Mouse (Mus musculus) myocyte (in vitro differentiated cells): ENCODE data around the gene Celsr3. TPM values are rescaled to one million over a fixed set of nuclear protein-coding genes. Genes with fewer than 3 reads are reported as not detected.

Experiments
- H3K27me3 ChIP-seq: one replicate; pipeline ENCODE4 v1.6.1; 2011; ENCODE audit not compliant: control insufficient read depth, insufficient read depth, insufficient read length
- H3K36me3 ChIP-seq: one replicate; pipeline ENCODE4 v1.6.1; 2011; ENCODE audit not compliant: control insufficient read depth, insufficient read depth
- H3K4me2 ChIP-seq: one replicate; pipeline ENCODE4 v1.6.1; 2011; ENCODE audit warnings: low read depth, control low read depth
- H3K4me3 ChIP-seq: one replicate; pipeline ENCODE4 v1.5.1; 2011; ENCODE audit warnings: mild to moderate bottlenecking, control low read depth, moderate library complexity
- H3K79me2 ChIP-seq: one replicate; pipeline ENCODE4 v1.6.1; 2011; ENCODE audit not compliant: control insufficient read depth, insufficient read depth
- H3ac ChIP-seq: one replicate; pipeline ENCODE4 v1.6.1; 2011; ENCODE audit not compliant: control insufficient read depth, insufficient read length
- CEBPB ChIP-seq: IDR thresholded peaks from 2 replicates; pipeline ENCODE4 v1.6.1; 2011; ENCODE audit warnings: mild to moderate bottlenecking, moderate library complexity; ENCODE audit not compliant: poor library complexity, insufficient read depth, severe bottlenecking
- E2F4 ChIP-seq: IDR thresholded peaks from one replicate; pipeline ENCODE4 v1.6.1; 2011; ENCODE audit warnings: mild to moderate bottlenecking, control low read depth, moderate library complexity; ENCODE audit not compliant: insufficient read depth
- MAX ChIP-seq: IDR thresholded peaks from one replicate; pipeline ENCODE4 v1.6.1; 2011; ENCODE audit warnings: low read depth, mild to moderate bottlenecking, control low read depth
- MYOD1 ChIP-seq, 3 experiments: IDR thresholded peaks; one replicate each; pipeline ENCODE4 v1.6.1; 2011; ENCODE audit warnings: control low read depth in 2 of 3, low read depth in 2 of 3, mild to moderate bottlenecking in 2 of 3, moderate library complexity in 1 of 3; ENCODE audit not compliant: insufficient read length in 2 of 3, control insufficient read depth in 1 of 3
- MYOG ChIP-seq, 3 experiments: IDR thresholded peaks; one replicate each; pipeline ENCODE4 v1.6.1; 2011; ENCODE audit warnings: control low read depth in 2 of 3, low read depth in 2 of 3, mild to moderate bottlenecking in 2 of 3; ENCODE audit not compliant: insufficient read length in 2 of 3, control insufficient read depth in 1 of 3, insufficient read depth in 1 of 3
- POLR2A ChIP-seq: IDR thresholded peaks from one replicate; pipeline ENCODE4 v1.6.1; 2011; ENCODE audit warnings: low read depth, mild to moderate bottlenecking, control low read depth, moderate library complexity; ENCODE audit not compliant: insufficient read length
- POLR2AphosphoS2 ChIP-seq: IDR thresholded peaks from one replicate; pipeline ENCODE4 v1.6.1; 2011; ENCODE audit warnings: low read depth, control low read depth; ENCODE audit not compliant: insufficient read length
- REST ChIP-seq: IDR thresholded peaks from one replicate; pipeline ENCODE4 v1.6.1; 2011; ENCODE audit warnings: mild to moderate bottlenecking, control low read depth, moderate library complexity; ENCODE audit not compliant: insufficient read depth, insufficient read length
- SRF ChIP-seq: IDR thresholded peaks from one replicate; pipeline ENCODE4 v1.6.1; 2011; ENCODE audit warnings: low read depth; ENCODE audit not compliant: control insufficient read depth, insufficient read length
- TCF12 ChIP-seq: IDR thresholded peaks from one replicate; pipeline ENCODE4 v1.6.1; 2011; ENCODE audit warnings: mild to moderate bottlenecking, control low read depth; ENCODE audit not compliant: poor library complexity, insufficient read depth, severe bottlenecking
- TCF3 ChIP-seq: IDR thresholded peaks from one replicate; pipeline ENCODE4 v1.6.1; 2011; ENCODE audit warnings: low read depth, control low read depth; ENCODE audit not compliant: insufficient read length
- USF1 ChIP-seq: IDR thresholded peaks from one replicate; pipeline ENCODE4 v1.6.1; 2011; ENCODE audit warnings: low read depth, mild to moderate bottlenecking, control low read depth, moderate library complexity
- polyA plus RNA-seq: library from polyadenylated mRNA; unstranded; fragments of >200 nt; fragmentation: generic; extraction: Trizol; gene quantifications from one replicate; pipeline ENCODE4 v1.2.1, GENCODE M21; 2012; ENCODE audit warnings: missing spikeins

Gene Celsr3
- polyA plus RNA-seq, 1 experiment: 0.65 TPM

DNA sequence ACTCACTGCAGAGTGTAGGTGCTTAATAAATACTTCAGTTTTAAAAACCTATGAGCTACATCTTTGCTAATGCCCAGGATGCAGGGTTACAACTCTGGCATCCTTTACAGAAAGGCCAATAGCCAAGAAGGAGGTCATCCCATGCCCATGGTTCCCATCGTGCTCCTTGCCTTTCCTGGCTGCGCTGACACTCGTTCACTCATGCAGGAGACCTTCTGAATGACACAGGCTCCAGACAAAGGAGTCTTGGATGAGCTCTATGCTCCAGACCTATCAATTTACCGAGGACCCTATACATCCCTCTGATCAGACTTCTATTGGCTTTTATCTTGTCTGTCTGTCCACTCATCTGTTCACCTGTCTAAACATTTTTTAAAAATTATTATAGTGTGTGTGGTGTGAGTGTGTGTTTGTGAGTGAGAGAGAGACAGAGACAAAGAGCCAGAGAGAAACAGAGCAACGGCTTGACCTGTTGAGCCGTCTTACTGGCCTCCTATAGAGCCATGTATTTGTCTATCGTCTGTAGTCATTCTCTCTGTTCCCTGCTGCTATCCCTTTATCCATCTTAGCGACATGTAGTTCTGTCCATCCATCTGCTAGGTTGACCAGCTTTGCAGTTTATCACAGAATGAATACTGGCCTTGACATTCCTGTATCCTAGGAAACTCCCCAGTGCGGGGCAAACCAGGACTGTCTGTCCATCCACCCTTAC is 43.1 kb upstream of the Celsr3 start:
- Histone ChIP-seq H3K27me3 (no peaks in the 10 kb centered on the region), H3K4me2 (peak overlapping the region; percentile 91), H3ac (peak overlapping the region; percentile 82), H3K79me2 (peaks cover 43% of the 10 kb centered on the region), H3K4me3 (peak overlapping the region; percentile 95), H3K36me3 (peaks cover 10% of the 10 kb centered on the region)
- TF ChIP-seq REST (no peak), USF1 (no peak), MYOG (IDR thresholded peaks at IDR 0.05; ENCODE audit: control insufficient read depth in 1 of 3, insufficient read depth in 1 of 3, insufficient read length in 2 of 3, low read depth in 2 of 3) (no peak), CEBPB (no peak), MYOD1 (IDR thresholded peaks at IDR 0.05; ENCODE audit: control insufficient read depth in 1 of 3, insufficient read length in 2 of 3, low read depth in 2 of 3) (no peak), TCF12 (no peak), POLR2A (no peak)

DNA sequence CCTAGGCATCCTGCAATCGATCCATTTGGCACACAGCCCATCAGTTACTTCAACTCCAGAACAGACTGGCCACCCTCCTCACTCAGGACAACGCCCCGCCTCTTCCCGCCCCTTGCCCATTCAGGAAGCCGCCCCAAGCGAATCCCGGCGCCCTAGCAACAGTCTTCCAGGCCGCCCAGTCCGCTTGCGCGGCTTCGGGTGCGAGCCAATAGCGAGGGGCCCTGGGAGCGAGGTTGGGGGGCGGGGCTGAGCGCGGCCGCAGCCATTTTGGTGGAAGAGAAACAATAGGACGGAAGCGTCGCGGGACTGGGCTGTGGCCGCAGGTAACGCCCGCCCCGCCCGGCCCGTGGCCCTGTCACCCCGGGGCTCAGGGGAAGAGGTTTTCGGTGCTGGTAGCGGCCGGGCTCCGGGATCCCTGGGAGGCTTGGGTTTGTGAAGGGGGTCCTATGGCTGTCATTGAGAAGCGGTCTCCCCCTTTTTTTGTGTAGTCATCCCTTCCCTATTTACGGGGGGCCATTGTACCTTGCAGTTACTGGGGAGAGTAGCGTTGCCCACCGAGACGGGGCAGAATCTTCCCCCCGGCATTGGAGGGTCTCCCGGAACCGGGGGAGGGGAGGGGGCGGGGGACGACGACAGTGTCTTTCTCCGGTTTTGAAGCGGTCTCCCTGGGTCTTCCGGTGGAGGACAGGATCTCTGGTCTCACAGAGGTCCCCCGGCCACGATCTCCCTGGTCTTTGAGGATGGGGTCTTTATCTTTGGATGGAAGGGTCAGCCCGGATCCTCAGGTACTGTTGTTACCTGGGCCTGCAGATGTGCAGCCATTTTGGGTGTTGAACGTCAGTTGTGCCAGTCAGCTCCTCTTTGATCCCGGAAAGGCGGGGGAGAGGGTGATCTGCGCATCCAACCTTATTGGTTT is 42.3 kb upstream of the Celsr3 start, which contains the start of gene Ip6k2:
Gene Ip6k2 (plus strand): TSS at position 249 of the 916 bp plus-strand sequence.
- Histone ChIP-seq H3ac (peak within 1 kb of the TSS; percentile 82), H3K4me3 (peak within 1 kb of the TSS; percentile 95), H3K4me2 (peak within 1 kb of the TSS; percentile 91), H3K36me3 (peaks cover 12% of the 10 kb centered on the region), H3K79me2 (peaks cover 51% of the 10 kb centered on the region), H3K27me3 (no peaks in the 10 kb centered on the region)
- TF ChIP-seq POLR2A (peak; percentile 69), POLR2AphosphoS2 (peak; percentile 76), E2F4 (no peak)

DNA sequence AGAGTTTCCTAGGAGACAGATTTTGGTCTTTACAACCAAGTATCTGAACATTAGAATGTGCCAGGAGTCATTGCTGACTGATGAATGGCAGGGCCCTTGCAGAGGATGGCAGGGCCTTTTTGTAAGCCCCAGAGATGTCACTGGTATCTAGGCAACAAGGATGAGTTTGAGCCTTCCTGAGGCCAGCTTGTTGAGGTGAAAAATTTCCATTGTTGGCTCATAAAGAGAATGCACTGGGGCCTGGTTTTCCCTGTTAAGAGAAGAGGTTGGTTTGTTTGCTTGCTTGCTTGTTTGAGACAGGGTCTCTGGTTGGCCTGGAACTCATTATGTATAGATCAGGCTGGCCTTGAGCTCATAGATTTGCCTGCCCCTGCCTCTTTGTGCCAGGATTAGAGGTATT is 40.7 kb upstream of the Celsr3 start:
- Histone ChIP-seq H3K36me3 (peaks cover 12% of the 10 kb centered on the region), H3K79me2 (peaks cover 68% of the 10 kb centered on the region), H3K4me2 (peak overlapping the region; percentile 87), H3ac (no peak overlapping the region), H3K4me3 (peak overlapping the region; percentile 95), H3K27me3 (no peaks in the 10 kb centered on the region)
- TF ChIP-seq CEBPB: no peak
- TF ChIP-seq MYOG (IDR thresholded peaks at IDR 0.05; ENCODE audit: control insufficient read depth in 1 of 3, insufficient read depth in 1 of 3, insufficient read length in 2 of 3, low read depth in 2 of 3): no peak
- TF ChIP-seq SRF: no peak
- no peak for TF ChIP-seq MAX
- no peak for TF ChIP-seq TCF12
- no peak for TF ChIP-seq E2F4
- no peak for TF ChIP-seq TCF3
- no peak for TF ChIP-seq REST
- TF ChIP-seq POLR2A: no peak
- TF ChIP-seq MYOD1 (IDR thresholded peaks at IDR 0.05; ENCODE audit: control insufficient read depth in 1 of 3, insufficient read length in 2 of 3, low read depth in 2 of 3): no peak
- no peak for TF ChIP-seq USF1
- no peak for TF ChIP-seq POLR2AphosphoS2

DNA sequence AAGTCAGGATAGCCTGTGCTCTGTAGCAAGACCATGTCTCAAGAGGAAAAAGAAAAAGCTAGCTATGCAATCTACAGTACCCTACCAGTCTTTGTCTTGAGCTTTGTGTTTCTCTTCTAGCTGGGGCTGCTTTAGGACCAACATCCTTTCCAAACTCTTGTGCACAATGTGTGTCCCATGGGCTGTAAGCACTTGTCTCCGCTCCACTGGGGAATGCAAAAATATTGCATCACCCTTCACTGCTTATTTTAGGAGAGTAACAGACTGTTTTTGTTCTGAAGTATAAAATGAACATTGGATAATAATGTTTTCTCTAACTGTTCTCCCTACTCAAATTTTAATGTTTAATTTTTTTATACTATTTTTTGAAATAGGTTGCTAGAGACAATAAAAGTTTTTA is 39.6 kb upstream of the Celsr3 start:
- H3K4me3 ChIP-seq: peak overlapping the region; percentile 95
- H3K4me2 ChIP-seq: peak overlapping the region; percentile 87
- H3ac ChIP-seq: no peak overlapping the region
- no peaks in the 10 kb centered on the region for H3K27me3 ChIP-seq
- peaks cover 78% of the 10 kb centered on the region for H3K79me2 ChIP-seq
- TF ChIP-seq POLR2AphosphoS2 (no peak), CEBPB (peak; percentile 62; the same call in 1 of the 2 replicates)
- H3K36me3 ChIP-seq: peaks cover 12% of the 10 kb centered on the region

DNA sequence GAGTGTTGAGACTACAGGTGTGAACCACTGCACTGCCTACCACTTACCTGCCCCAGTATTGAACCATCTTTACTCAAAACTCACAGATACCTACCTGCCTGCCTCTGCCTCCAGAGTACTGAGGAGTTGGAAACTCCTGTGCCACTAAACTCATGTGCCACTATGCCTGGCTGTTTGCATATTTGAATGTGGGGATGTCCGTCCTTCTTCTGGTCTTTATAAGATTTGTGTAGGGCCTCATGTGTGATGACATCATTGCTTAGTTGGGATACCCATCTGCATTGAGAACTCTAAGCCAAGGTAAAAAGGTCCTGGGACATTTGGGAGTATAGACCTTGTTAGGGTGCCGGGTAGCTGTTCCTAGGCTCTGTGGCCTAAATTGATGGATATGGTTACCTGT is 39.0 kb upstream of the Celsr3 start:
- no peak overlapping the region for H3K4me3 ChIP-seq

More for the DNA sequence above, 39.0 kb upstream of the Celsr3 start:
- H3K27me3 ChIP-seq: no peaks in the 10 kb centered on the region
- peaks cover 84% of the 10 kb centered on the region for H3K79me2 ChIP-seq
- no peak overlapping the region for H3ac ChIP-seq
- peak overlapping the region; percentile 51 for H3K4me2 ChIP-seq
- peaks cover 12% of the 10 kb centered on the region for H3K36me3 ChIP-seq
- TF ChIP-seq REST (no peak), CEBPB (no peak), MYOG (IDR thresholded peaks at IDR 0.05; ENCODE audit: control insufficient read depth in 1 of 3, insufficient read depth in 1 of 3, insufficient read length in 2 of 3, low read depth in 2 of 3) (no peak), POLR2AphosphoS2 (no peak)
